Mouse (Mus musculus) hindbrain, embryonic 16.5 days (tissue): ENCODE measurements around the gene Myo9a. TPM values are rescaled to one million over a fixed set of nuclear protein-coding genes. Genes with fewer than 3 reads are reported as not detected.
A peak's percentile ranks its signal among the peaks of the same experiment; 100 is the strongest.

Experiments used
- ATAC-seq: fragments of 200-750 bp; cut with Nextera tagmentation; 2 replicates; pipeline ENCODE4 v1.8.0; 2017; ENCODE audit warnings: moderate TSS enrichment, moderate library complexity
- H3K27ac ChIP-seq: fragments of 300-500 bp; sonication (generic); 2 replicates; pipeline ENCODE4 v1.5.1; 2014; ENCODE audit warnings: low read depth, mild to moderate bottlenecking, control low read depth, low read length, moderate library complexity
- H3K27me3 ChIP-seq: fragments of 300-500 bp; sonication (generic); replicated peaks from 2 replicates; pipeline ENCODE4 v1.6.1; 2014; ENCODE audit warnings: low read length; ENCODE audit not compliant: control insufficient read depth, insufficient read depth
- H3K36me3 ChIP-seq: fragments of 300-500 bp; sonication (generic); 2 replicates; pipeline ENCODE4 v1.6.1; 2014; ENCODE audit warnings: mild to moderate bottlenecking, low read length, moderate library complexity, mixed read lengths; ENCODE audit not compliant: control insufficient read depth, insufficient read depth
- H3K4me1 ChIP-seq: fragments of 300-500 bp; sonication (generic); 2 replicates; pipeline ENCODE4 v1.6.1; 2014; ENCODE audit warnings: low read depth, low read length; ENCODE audit not compliant: control insufficient read depth, insufficient read depth
- H3K4me2 ChIP-seq: fragments of 300-500 bp; sonication (generic); 2 replicates; pipeline ENCODE4 v1.6.1; 2014; ENCODE audit warnings: mild to moderate bottlenecking, low read length, control low read depth, moderate library complexity
- H3K4me3 ChIP-seq: fragments of 300-500 bp; sonication (generic); 2 replicates; pipeline ENCODE4 v1.5.1; 2014; ENCODE audit warnings: mild to moderate bottlenecking, low read length, control low read depth, moderate library complexity
- H3K9ac ChIP-seq: fragments of 300-500 bp; sonication (generic); 2 replicates; pipeline ENCODE4 v1.6.1; 2014; ENCODE audit warnings: low read depth, mild to moderate bottlenecking, control low read depth, low read length, moderate library complexity
- H3K9me3 ChIP-seq: fragments of 300-500 bp; sonication (generic); 2 replicates; pipeline ENCODE4 v1.6.1; 2014; ENCODE audit warnings: mild to moderate bottlenecking, low read length, moderate library complexity; ENCODE audit not compliant: control insufficient read depth
- WGBS: fragments of 180-500 bp; shearing (Covaris S2); extraction: QIAGEN DNeasy Blood & Tissue Kit; methylation state at CpG from one replicate; pipeline ENCODE4 v1.1.7; 2014; 5-methylcytosine and 5-hydroxymethylcytosine counted together
- polyA plus RNA-seq: library from polyadenylated mRNA; unstranded; fragments of >200 nt; fragmentation: Nextera tagmentation; extraction: Ambion mirVana; gene quantifications from 2 replicates; pipeline ENCODE4 v1.2.1, GENCODE M21; 2015

Myo9a gene
- polyA plus RNA-seq, 1 experiment from 2014 or later = 24.9 TPM

DNA sequence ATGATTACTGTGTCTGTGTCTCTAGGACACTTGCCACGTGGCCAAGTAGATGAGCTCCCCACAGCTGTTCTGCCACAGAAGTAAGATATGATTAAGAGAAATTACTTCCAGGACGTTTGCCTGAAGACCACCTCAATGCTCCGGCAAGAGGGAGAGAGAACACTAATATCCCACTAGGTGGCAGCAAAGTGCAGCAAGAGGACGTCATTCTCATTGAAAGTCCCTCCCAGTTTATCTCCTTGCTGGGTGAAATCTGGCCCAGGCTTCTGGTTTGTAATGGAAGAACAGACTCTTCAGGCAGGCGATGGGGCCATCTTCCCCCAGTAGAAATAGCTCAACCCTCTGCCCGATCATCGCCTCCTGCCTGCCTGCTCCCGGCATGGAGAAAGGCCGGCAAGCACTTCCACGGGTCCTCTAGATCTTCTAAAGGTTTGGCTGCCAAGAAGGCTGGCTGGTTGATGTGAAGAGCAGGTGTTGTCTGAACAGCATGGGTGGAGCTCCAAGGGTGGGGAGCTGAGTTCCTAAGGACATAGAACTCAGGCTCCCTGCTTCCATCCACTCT, 27.5 kb upstream of the Myo9a start:
- H3K27ac ChIP-seq = 0 out of 2 replicates have a peak overlapping the region, but pooled peaks have one; percentile 40
- no peaks in the 10 kb centered on the region for H3K9me3 ChIP-seq
- peaks cover 11% of the 10 kb centered on the region for H3K4me1 ChIP-seq
- H3K27me3 ChIP-seq = no peaks in the 10 kb centered on the region
- 22% methylated on average over 10 of the region's 10 CpGs for WGBS
- peak; percentile 76 for ATAC-seq
- peak overlapping the region; percentile 18; the same call in 1 of the 2 replicates for H3K4me3 ChIP-seq
- peak overlapping the region; percentile 42 for H3K4me2 ChIP-seq
- H3K9ac ChIP-seq = peak overlapping the region; percentile 58
- H3K36me3 ChIP-seq = no peaks in the 10 kb centered on the region

DNA sequence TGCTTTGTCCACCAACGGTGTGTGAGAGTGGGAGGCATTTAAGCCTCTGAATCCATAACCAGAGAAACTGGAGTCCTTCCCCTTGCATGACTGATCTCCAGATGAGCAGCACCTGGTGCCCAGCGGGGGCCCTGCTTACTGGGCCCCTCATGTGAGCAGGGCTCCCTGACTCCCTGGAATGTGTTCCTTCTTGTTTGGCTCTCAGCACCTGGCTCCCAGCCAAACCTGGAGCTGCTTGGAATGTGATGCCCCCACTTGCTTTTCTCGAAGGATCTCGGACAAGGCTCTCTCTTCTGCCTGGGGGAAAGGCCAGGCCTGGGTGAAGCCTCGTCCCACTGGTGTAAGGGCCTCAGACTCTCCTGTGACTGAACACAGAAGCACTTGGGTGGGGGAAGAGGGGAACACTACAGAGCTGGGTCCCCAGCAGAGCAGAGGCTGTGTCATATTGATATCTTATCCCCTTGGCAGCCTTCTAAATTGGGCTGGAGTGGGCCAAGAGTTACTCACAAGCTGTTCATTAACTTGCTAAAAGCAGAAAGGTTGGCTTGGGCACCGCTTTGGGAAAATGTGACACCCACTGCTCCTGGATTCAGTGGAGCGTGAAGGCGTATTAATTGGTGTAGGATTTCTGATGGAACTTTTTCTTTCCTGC, 26.8 kb upstream of the Myo9a start:
- ATAC-seq = peak; percentile 27; the same call in 1 of the 2 replicates
- peaks cover 11% of the 10 kb centered on the region for H3K4me1 ChIP-seq
- 57% methylated on average over 8 of the region's 8 CpGs for WGBS
- peak overlapping the region; percentile 42 for H3K4me2 ChIP-seq
- no peaks in the 10 kb centered on the region for H3K36me3 ChIP-seq
- no peak overlapping the region for H3K4me3 ChIP-seq
- peak overlapping the region; percentile 3; the same call in 1 of the 2 replicates for H3K27ac ChIP-seq
- H3K27me3 ChIP-seq = no peaks in the 10 kb centered on the region
- no peak overlapping the region for H3K9ac ChIP-seq
- H3K9me3 ChIP-seq = no peaks in the 10 kb centered on the region

DNA sequence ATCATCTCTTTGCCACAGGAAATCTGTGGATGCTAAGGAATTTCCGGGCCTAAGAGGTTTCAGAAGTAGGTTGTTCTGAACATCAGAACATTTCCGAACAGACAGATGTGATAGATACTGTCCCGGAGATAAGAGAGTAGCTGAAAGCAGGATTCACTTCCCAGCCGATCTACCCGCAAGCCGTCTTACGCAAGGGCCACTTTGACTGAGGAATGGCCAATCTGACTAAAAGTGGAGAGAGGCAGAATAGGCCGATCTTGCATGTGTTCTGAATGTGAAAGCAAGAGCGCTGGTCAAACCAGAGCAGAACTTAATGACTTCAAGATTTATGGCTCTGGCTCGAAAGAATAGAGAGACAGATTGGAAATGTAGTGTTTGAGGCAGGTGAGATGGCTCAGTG, 25.2 kb upstream of the Myo9a start:
- Histone ChIP-seq H3K9me3 (no peaks in the 10 kb centered on the region), H3K9ac (no peak overlapping the region), H3K27ac (no peak overlapping the region), H3K4me1 (peaks cover 11% of the 10 kb centered on the region), H3K36me3 (no peaks in the 10 kb centered on the region), H3K4me3 (no peak overlapping the region), H3K4me2 (no peak overlapping the region), H3K27me3 (no peaks in the 10 kb centered on the region)
- 85% methylated on average over 10 of the region's 10 CpGs for WGBS
- no peak for ATAC-seq

DNA sequence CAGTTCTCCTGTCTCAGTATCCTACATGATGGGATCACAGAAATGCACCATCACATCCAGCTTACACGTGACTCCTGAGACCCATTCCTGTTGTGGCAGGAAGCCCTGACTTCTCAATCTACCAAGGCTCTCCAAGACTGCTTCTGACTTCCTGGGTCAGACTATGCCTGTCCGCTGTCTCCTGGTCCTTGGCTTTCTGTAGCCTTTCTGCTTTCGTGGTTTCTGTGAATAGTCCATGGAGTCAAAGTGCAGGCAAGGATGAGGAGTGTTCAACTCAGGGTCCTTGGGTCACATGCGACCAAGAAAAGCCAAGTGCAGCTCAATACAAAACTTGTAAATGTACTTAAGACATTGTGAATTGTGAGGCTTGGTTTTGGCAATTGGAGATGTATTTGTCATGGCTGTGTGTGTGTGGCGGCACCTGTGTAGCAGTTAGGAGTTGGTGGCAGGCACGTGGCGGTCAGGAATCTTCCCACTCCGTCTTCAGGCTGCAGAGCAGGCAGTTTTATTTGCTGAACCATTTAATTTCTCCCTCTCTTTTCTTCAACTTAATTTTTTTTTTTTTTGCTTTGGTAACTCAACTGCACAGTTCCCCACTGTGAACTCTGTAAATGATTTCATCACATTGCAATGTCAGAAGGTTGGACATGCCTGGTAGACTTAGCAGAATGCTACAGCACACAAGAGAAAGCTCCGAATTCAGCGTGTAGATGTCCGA, 23.0 kb upstream of the Myo9a start:
- Histone ChIP-seq H3K4me1 (peaks cover 11% of the 10 kb centered on the region), H3K4me3 (no peak overlapping the region), H3K9ac (no peak overlapping the region), H3K27ac (no peak overlapping the region), H3K9me3 (no peaks in the 10 kb centered on the region), H3K27me3 (no peaks in the 10 kb centered on the region), H3K4me2 (no peak overlapping the region), H3K36me3 (no peaks in the 10 kb centered on the region)
- WGBS = 83% methylated on average over 11 of the region's 11 CpGs
- ATAC-seq = no peak

DNA sequence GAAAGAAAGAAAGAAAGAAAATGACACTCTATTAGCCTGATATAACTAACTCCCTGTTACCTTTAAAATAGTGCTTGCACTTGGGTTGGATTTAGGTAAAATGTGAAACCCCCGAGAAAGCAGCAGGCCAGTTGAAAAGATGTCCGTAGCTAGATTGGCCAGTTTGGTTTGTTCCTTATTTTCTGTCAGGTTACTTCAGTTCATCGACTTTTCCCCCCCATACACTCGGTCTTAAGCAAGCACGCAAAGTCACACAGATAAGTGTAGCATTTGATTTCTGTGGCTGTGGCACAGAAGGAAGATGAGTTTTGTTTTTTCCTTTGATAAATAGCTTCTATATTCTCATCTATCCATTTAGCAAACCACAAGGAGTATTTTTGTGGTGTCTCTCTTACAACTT, 19.6 kb upstream of the Myo9a start:
- ATAC-seq = no peak
- H3K27me3 ChIP-seq = no peaks in the 10 kb centered on the region
- H3K9ac ChIP-seq = no peak overlapping the region
- H3K36me3 ChIP-seq = no peaks in the 10 kb centered on the region
- no peaks in the 10 kb centered on the region for H3K4me1 ChIP-seq
- no peaks in the 10 kb centered on the region for H3K9me3 ChIP-seq
- no peak overlapping the region for H3K4me2 ChIP-seq
- 96% methylated on average over 5 of the region's 5 CpGs for WGBS
- no peak overlapping the region for H3K4me3 ChIP-seq
- no peak overlapping the region for H3K27ac ChIP-seq

DNA sequence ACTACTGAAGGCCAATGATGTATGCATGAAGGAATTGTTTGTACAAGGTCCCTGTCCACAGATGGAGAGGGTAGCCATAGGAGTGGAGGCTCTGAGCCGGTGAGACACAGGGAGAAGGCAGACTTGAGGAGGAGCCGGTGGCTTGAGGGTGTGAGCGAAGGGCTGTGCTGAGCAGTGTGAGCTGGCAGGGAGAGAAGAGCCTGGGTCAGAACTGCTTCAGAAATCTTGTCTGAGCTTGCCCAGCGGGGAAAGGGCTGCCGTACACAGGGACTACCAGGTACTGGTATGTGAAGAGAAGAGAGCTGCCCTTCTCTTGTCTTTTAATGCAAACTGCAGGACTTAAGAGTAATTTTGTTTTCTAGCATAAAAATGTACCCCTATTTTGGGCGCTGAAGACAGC, 17.6 kb upstream of the Myo9a start:
- no peak overlapping the region for H3K4me2 ChIP-seq
- no peaks in the 10 kb centered on the region for H3K27me3 ChIP-seq
- 81% methylated on average over 6 of the region's 6 CpGs for WGBS
- no peaks in the 10 kb centered on the region for H3K36me3 ChIP-seq
- no peaks in the 10 kb centered on the region for H3K4me1 ChIP-seq
- no peak overlapping the region for H3K9ac ChIP-seq
- H3K9me3 ChIP-seq = no peaks in the 10 kb centered on the region
- ATAC-seq = no peak
- no peak overlapping the region for H3K27ac ChIP-seq
- no peak overlapping the region for H3K4me3 ChIP-seq

DNA sequence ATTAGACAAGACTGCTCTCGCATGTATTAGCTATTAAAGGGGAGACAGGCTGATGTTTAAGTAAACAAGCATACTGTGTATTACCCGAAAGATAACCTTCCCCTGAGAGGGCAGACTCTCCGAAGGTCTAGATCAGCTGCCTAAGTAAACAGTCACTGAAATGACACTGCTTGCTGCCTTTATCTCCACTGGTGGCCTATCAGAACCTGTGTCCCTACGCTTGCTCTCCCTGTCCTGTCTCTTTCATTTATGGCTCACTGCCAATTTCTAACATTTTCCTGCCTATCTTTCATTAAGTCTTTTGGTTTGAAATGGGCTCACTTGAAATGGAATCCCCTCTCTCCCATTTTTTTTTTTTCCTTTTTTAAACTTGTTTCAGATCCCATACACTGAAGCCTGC, 15.3 kb upstream of the Myo9a start:
- no peaks in the 10 kb centered on the region for H3K27me3 ChIP-seq
- H3K27ac ChIP-seq = no peak overlapping the region
- no peaks in the 10 kb centered on the region for H3K36me3 ChIP-seq
- no peak overlapping the region for H3K4me2 ChIP-seq
- H3K4me1 ChIP-seq = no peaks in the 10 kb centered on the region
- WGBS = 71% methylated on average over 4 of the region's 4 CpGs
- H3K9me3 ChIP-seq = no peaks in the 10 kb centered on the region
- H3K4me3 ChIP-seq = no peak overlapping the region
- ATAC-seq = no peak
- H3K9ac ChIP-seq = no peak overlapping the region

DNA sequence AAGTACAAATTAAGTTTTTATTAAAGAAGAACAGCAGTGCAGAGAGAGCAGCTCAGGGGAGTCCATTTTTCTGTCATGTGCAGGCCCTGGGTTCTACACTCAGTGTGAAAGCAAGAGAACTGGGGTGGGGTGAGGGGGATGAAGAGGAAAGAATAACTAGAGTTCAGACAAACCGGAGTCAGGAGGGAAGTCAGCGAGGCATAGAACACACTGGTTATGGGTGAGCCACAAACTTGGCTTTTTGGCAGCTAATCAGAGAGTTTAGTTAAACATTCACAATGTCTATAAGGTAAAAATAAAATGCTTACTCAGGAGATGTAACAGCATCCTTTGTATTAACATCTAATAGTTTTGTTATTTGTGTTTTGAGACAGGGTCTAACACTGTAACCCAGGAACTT, 10.1 kb upstream of the Myo9a start:
- no peak for ATAC-seq
- Histone ChIP-seq H3K9me3 (no peaks in the 10 kb centered on the region), H3K4me1 (no peaks in the 10 kb centered on the region), H3K27me3 (no peaks in the 10 kb centered on the region), H3K9ac (no peak overlapping the region), H3K27ac (no peak overlapping the region), H3K36me3 (no peaks in the 10 kb centered on the region), H3K4me2 (no peak overlapping the region), H3K4me3 (no peak overlapping the region)
- 82% methylated on average over 2 of the region's 2 CpGs for WGBS

DNA sequence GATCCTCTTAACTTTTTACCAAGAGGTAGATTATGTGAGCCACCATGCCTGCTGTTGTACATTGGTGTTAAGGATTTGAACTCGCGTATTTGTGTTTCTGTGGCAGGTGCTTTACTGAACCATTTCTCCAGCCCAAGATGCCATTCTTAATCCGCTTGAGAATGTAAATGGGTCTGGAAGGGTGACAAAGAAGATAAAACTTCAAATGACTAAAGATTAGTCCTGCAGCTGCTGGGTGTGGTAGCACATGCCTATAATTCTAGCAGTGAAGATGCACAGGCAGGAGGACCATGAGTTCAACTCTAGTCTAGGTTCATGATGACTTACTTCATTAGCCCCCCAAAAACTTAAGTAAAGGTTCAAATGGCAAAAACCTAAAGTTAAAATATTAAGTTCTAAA, 6.8 kb upstream of the Myo9a start:
- no peaks in the 10 kb centered on the region for H3K27me3 ChIP-seq
- no peak for ATAC-seq
- H3K9me3 ChIP-seq = no peaks in the 10 kb centered on the region
- no peaks in the 10 kb centered on the region for H3K36me3 ChIP-seq
- WGBS = 98% methylated on average over 3 of the region's 3 CpGs
- no peak overlapping the region for H3K27ac ChIP-seq
- H3K4me2 ChIP-seq = no peak overlapping the region
- H3K9ac ChIP-seq = no peak overlapping the region
- H3K4me3 ChIP-seq = no peak overlapping the region
- no peaks in the 10 kb centered on the region for H3K4me1 ChIP-seq
